Mouse (Mus musculus): ENCODE measurements around the gene Hhat.

DNA sequence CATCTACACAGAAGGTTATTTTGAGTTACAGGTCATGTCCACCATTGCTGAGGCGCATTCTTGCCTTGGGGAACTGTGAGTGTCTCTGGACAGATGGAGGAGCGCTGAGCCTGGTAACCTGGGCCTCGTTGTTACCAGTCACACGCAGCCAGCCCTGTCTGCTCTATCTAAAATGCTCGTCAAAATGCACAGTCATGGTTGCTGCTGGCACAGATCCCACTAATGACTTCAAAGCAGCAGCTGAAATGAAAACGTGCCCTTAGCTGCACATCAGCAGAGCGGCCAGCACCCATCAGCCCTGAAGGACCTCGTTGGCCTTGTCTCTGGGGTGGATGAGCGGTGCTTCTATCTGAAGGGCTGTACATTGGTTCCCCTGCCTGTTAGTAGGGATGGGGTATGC lies 269.0 kb downstream of the Hhat start:
- TF ChIP-seq POLR2A (IDR thresholded peaks at IDR 0.05; ENCODE audit: borderline replicate concordance, low read depth, low read length) (no peak), CTCF (IDR thresholded peaks at IDR 0.05; ENCODE audit: low read depth, low read length) (no peak)

Measured in bone marrow macrophage, adult 2 months (primary cell).